Mouse (Mus musculus) limb, embryonic 11.5 days (tissue): ENCODE results near the gene Wdfy4. TPM values are rescaled to one million over a fixed set of nuclear protein-coding genes. Genes with fewer than 3 reads are reported as not detected.

Experiments used
- ATAC-seq: fragments of 200-750 bp; cut with Nextera tagmentation; 2 replicates; pipeline ENCODE4 v1.8.0; 2017; ENCODE audit warnings: low read depth; ENCODE audit not compliant: insufficient number of reproducible peaks, low FRiP score, low TSS enrichment
- DNase-seq: peaks from one replicate; pipeline ENCODE4 v3.0.0-alpha.2; 2015; ENCODE audit warnings: low spot score
- H3K27ac ChIP-seq: fragments of 300-500 bp; sonication (generic); replicated peaks from 2 replicates; pipeline ENCODE4 v1.5.1; 2014; ENCODE audit warnings: low read depth, mild to moderate bottlenecking, low read length
- H3K27me3 ChIP-seq: fragments of 300-500 bp; sonication (generic); 2 replicates; pipeline ENCODE4 v1.6.1; 2014; ENCODE audit warnings: mild to moderate bottlenecking, low read length, mixed read lengths; ENCODE audit not compliant: control insufficient read depth, insufficient read depth
- H3K36me3 ChIP-seq: fragments of 300-500 bp; sonication (generic); 2 replicates; pipeline ENCODE4 v1.6.1; 2014; ENCODE audit warnings: mild to moderate bottlenecking, low read length, moderate library complexity, mixed read lengths; ENCODE audit not compliant: control insufficient read depth, insufficient read depth
- H3K4me1 ChIP-seq: fragments of 300-500 bp; sonication (generic); 2 replicates; pipeline ENCODE4 v1.6.1; 2014; ENCODE audit warnings: low read length, mixed read lengths; ENCODE audit not compliant: control insufficient read depth, insufficient read depth
- H3K4me2 ChIP-seq: fragments of 300-500 bp; sonication (generic); 2 replicates; pipeline ENCODE4 v1.6.1; 2014; ENCODE audit warnings: low read depth, mild to moderate bottlenecking, moderate library complexity; ENCODE audit not compliant: severe bottlenecking
- H3K4me3 ChIP-seq: fragments of 300-500 bp; sonication (generic); 2 replicates; pipeline ENCODE4 v1.5.1; 2014; ENCODE audit warnings: low read depth, low read length
- H3K9ac ChIP-seq: fragments of 300-500 bp; sonication (generic); 2 replicates; pipeline ENCODE4 v1.6.1; 2014; ENCODE audit warnings: mild to moderate bottlenecking, low read length
- H3K9me3 ChIP-seq: fragments of 300-500 bp; sonication (generic); 2 replicates; pipeline ENCODE4 v1.6.1; 2016; ENCODE audit warnings: low read length; ENCODE audit not compliant: control insufficient read depth
- WGBS: fragments of 180-500 bp; shearing (Covaris S2); extraction: QIAGEN DNeasy Blood & Tissue Kit; methylation state at CpG from one replicate; pipeline ENCODE4 v1.1.7; 2014; 5-methylcytosine and 5-hydroxymethylcytosine counted together
- polyA plus RNA-seq: library from polyadenylated mRNA; unstranded; fragments of >200 nt; fragmentation: Nextera tagmentation; extraction: Ambion mirVana; gene quantifications from 2 replicates; pipeline ENCODE4 v1.2.1, GENCODE M21; 2014

The Wdfy4 gene
- polyA plus RNA-seq, 1 experiment from 2014 or later: 0.24 TPM

- Histone ChIP-seq H3K27me3 (no peaks in the 10 kb centered on the region), H3K4me2 (no peak overlapping the region), H3K27ac (no peak overlapping the region), H3K4me3 (no peak overlapping the region), H3K4me1 (0 out of 2 replicates have a peak, but pooled peaks cover 2% of the 10 kb centered on the region), H3K9me3 (no peaks in the 10 kb centered on the region), H3K9ac (no peak overlapping the region), H3K36me3 (no peaks in the 10 kb centered on the region)
- WGBS: 60% methylated on average over 10 of the region's 10 CpGs
- ATAC-seq (no peak), DNase-seq (peak; percentile 29)
Measured at GRCm38 (mm10) chr14:32964742-32965141, 220.6 kb downstream of the Wdfy4 start.

GRCm38 (mm10) chr14:32960481-32960880 lies 224.8 kb downstream of the Wdfy4 start:
- Histone ChIP-seq H3K27ac (no peak overlapping the region), H3K4me1 (0 out of 2 replicates have a peak, but pooled peaks cover 2% of the 10 kb centered on the region), H3K9ac (no peak overlapping the region), H3K27me3 (no peaks in the 10 kb centered on the region), H3K4me3 (no peak overlapping the region), H3K9me3 (no peaks in the 10 kb centered on the region), H3K36me3 (no peaks in the 10 kb centered on the region), H3K4me2 (no peak overlapping the region)
- 34% methylated on average over 5 of the region's 5 CpGs for whole genome bisulfite sequencing
- no peak for ATAC-seq
- peak; percentile 80 for DNase-seq

- DNase-seq: no peak
Measured at GRCm38 (mm10) chr14:32958671-32959070, 226.6 kb downstream of the Wdfy4 start.

GRCm38 (mm10) chr14:32956486-32956885 lies 228.8 kb downstream of the Wdfy4 start:
- no peak for ATAC-seq
- H3K27me3 ChIP-seq: no peaks in the 10 kb centered on the region
- H3K4me3 ChIP-seq: no peak overlapping the region
- no peak overlapping the region for H3K9ac ChIP-seq
- DNase-seq: no peak
- H3K4me2 ChIP-seq: no peak overlapping the region
- no peaks in the 10 kb centered on the region for H3K36me3 ChIP-seq
- 88% methylated on average over 8 of the region's 8 CpGs for WGBS
- H3K4me1 ChIP-seq: no peaks in the 10 kb centered on the region; the same call in 1 of the 2 replicates
- no peak overlapping the region for H3K27ac ChIP-seq
- H3K9me3 ChIP-seq: no peaks in the 10 kb centered on the region

More at GRCm38 (mm10) chr14:32958671-32959070, 226.6 kb downstream of the Wdfy4 start:
- no peak overlapping the region for H3K9ac ChIP-seq
- no peaks in the 10 kb centered on the region for H3K9me3 ChIP-seq
- H3K27me3 ChIP-seq: no peaks in the 10 kb centered on the region
- WGBS: 51% methylated on average over 8 of the region's 8 CpGs
- no peak overlapping the region for H3K4me3 ChIP-seq
- no peak overlapping the region for H3K4me2 ChIP-seq
- H3K36me3 ChIP-seq: no peaks in the 10 kb centered on the region
- no peak for ATAC-seq
- no peak overlapping the region for H3K27ac ChIP-seq
- H3K4me1 ChIP-seq: no peaks in the 10 kb centered on the region

GRCm38 (mm10) chr14:32950312-32951301 lies 234.7 kb downstream of the Wdfy4 start:
- no peaks in the 10 kb centered on the region for H3K9me3 ChIP-seq
- H3K4me1 ChIP-seq: peaks cover 5% of the 10 kb centered on the region
- H3K36me3 ChIP-seq: no peaks in the 10 kb centered on the region
- H3K4me3 ChIP-seq: no peak overlapping the region
- peak; percentile 50 for DNase-seq
- H3K27ac ChIP-seq: no peak overlapping the region
- H3K9ac ChIP-seq: no peak overlapping the region
- no peaks in the 10 kb centered on the region for H3K27me3 ChIP-seq
- 54% methylated on average over 20 of the region's 20 CpGs for WGBS
- no peak overlapping the region for H3K4me2 ChIP-seq
- no peak for ATAC-seq

GRCm38 (mm10) chr14:32947512-32947911 lies 237.8 kb downstream of the Wdfy4 start:
- 89% methylated on average over 2 of the region's 2 CpGs for WGBS
- peaks cover 5% of the 10 kb centered on the region for H3K4me1 ChIP-seq
- ATAC-seq: no peak

GRCm38 (mm10) chr14:32939217-32939616 lies 246.1 kb downstream of the Wdfy4 start:
- Histone ChIP-seq H3K9me3 (no peaks in the 10 kb centered on the region), H3K4me2 (no peak overlapping the region), H3K9ac (no peak overlapping the region), H3K36me3 (no peaks in the 10 kb centered on the region), H3K4me3 (no peak overlapping the region), H3K27ac (no peak overlapping the region), H3K4me1 (no peaks in the 10 kb centered on the region), H3K27me3 (no peaks in the 10 kb centered on the region)
- ATAC-seq (no peak), DNase-seq (no peak)
- WGBS: 83% methylated on average over 5 of the region's 5 CpGs

More at GRCm38 (mm10) chr14:32947512-32947911, 237.8 kb downstream of the Wdfy4 start:
- DNase-seq: no peak
- no peak overlapping the region for H3K4me2 ChIP-seq
- H3K36me3 ChIP-seq: no peaks in the 10 kb centered on the region
- H3K9me3 ChIP-seq: no peaks in the 10 kb centered on the region
- H3K4me3 ChIP-seq: no peak overlapping the region
- H3K27ac ChIP-seq: no peak overlapping the region
- no peak overlapping the region for H3K9ac ChIP-seq
- no peaks in the 10 kb centered on the region for H3K27me3 ChIP-seq

- H3K9ac ChIP-seq: no peak overlapping the region
- 90% methylated on average over 6 of the region's 6 CpGs for WGBS
- no peak for DNase-seq
- H3K27me3 ChIP-seq: no peaks in the 10 kb centered on the region
- no peaks in the 10 kb centered on the region for H3K4me1 ChIP-seq
- H3K27ac ChIP-seq: no peak overlapping the region
- no peaks in the 10 kb centered on the region for H3K36me3 ChIP-seq
- H3K4me3 ChIP-seq: no peak overlapping the region
- H3K4me2 ChIP-seq: no peak overlapping the region
- ATAC-seq: no peak
- H3K9me3 ChIP-seq: no peaks in the 10 kb centered on the region
Measured at GRCm38 (mm10) chr14:32934064-32934463, 251.2 kb downstream of the Wdfy4 start.
